Mouse (Mus musculus): ENCODE measurements around the gene Il13ra1. TPM values are rescaled to one million over a fixed set of nuclear protein-coding genes. Genes with fewer than 3 reads are reported as not detected.

Gene Il13ra1
- polyA plus RNA-seq, 1 experiment from 2014 or later: 31.5 TPM

- Histone ChIP-seq H3K27me3 (no peaks in the 10 kb centered on the region), H3K4me1 (no peaks in the 10 kb centered on the region), H3K27ac (peak overlapping the region; percentile 19; the same call in 1 of the 2 replicates), H3K9me3 (no peaks in the 10 kb centered on the region), H3K4me2 (no peak overlapping the region), H3K36me3 (no peaks in the 10 kb centered on the region), H3K9ac (no peak overlapping the region), H3K4me3 (no peak overlapping the region)
- WGBS: 42% methylated on average over 1 of the region's 1 CpGs
- ATAC-seq (ENCODE audit: borderline replicate concordance, extremely low read depth, low FRiP score, low TSS enrichment): no peak
Measured at GRCm38 (mm10) chrX:36129771-36130108, 17.8 kb downstream of the Il13ra1 start.

- no peak overlapping the region for H3K9ac ChIP-seq
- no peaks in the 10 kb centered on the region for H3K4me1 ChIP-seq
- H3K27ac ChIP-seq: peak overlapping the region; percentile 29; the same call in 1 of the 2 replicates
- H3K9me3 ChIP-seq: no peaks in the 10 kb centered on the region
- H3K4me2 ChIP-seq: no peak overlapping the region
- ATAC-seq (ENCODE audit: borderline replicate concordance, extremely low read depth, low FRiP score, low TSS enrichment): 0 out of 2 replicates have a peak, but pooled peaks have one; percentile 42
- H3K4me3 ChIP-seq: no peak overlapping the region
- no peaks in the 10 kb centered on the region for H3K27me3 ChIP-seq
- no peaks in the 10 kb centered on the region for H3K36me3 ChIP-seq
- 42% methylated on average over 1 of the region's 1 CpGs for whole genome bisulfite sequencing
Measured at GRCm38 (mm10) chrX:36136346-36136745, 24.4 kb downstream of the Il13ra1 start.

GRCm38 (mm10) chrX:36141994-36142639, 30.2 kb downstream of the Il13ra1 start:
- Histone ChIP-seq H3K27me3 (no peaks in the 10 kb centered on the region), H3K27ac (no peak overlapping the region), H3K36me3 (no peaks in the 10 kb centered on the region), H3K4me1 (no peaks in the 10 kb centered on the region), H3K4me2 (no peak overlapping the region), H3K9me3 (no peaks in the 10 kb centered on the region), H3K9ac (no peak overlapping the region), H3K4me3 (no peak overlapping the region)
- 62% methylated on average over 6 of the region's 6 CpGs for WGBS
- no peak for ATAC-seq (ENCODE audit: borderline replicate concordance, extremely low read depth, low FRiP score, low TSS enrichment)

- ATAC-seq (ENCODE audit: borderline replicate concordance, extremely low read depth, low FRiP score, low TSS enrichment): no peak
- no peaks in the 10 kb centered on the region for H3K9me3 ChIP-seq
- 36% methylated on average over 4 of the region's 4 CpGs for WGBS
- no peaks in the 10 kb centered on the region for H3K27me3 ChIP-seq
- no peak overlapping the region for H3K4me2 ChIP-seq
- H3K27ac ChIP-seq: no peak overlapping the region
- no peak overlapping the region for H3K4me3 ChIP-seq
- no peak overlapping the region for H3K9ac ChIP-seq
- no peaks in the 10 kb centered on the region for H3K36me3 ChIP-seq
- H3K4me1 ChIP-seq: no peaks in the 10 kb centered on the region
Measured at GRCm38 (mm10) chrX:36146746-36147145, 34.8 kb downstream of the Il13ra1 start.

- no peak overlapping the region for H3K4me3 ChIP-seq
- H3K36me3 ChIP-seq: no peaks in the 10 kb centered on the region
- H3K9ac ChIP-seq: no peak overlapping the region
- H3K4me2 ChIP-seq: no peak overlapping the region
- no peaks in the 10 kb centered on the region for H3K27me3 ChIP-seq
- H3K27ac ChIP-seq: no peak overlapping the region
- no peak for ATAC-seq (ENCODE audit: borderline replicate concordance, extremely low read depth, low FRiP score, low TSS enrichment)
- no peaks in the 10 kb centered on the region for H3K4me1 ChIP-seq
- no peaks in the 10 kb centered on the region for H3K9me3 ChIP-seq
Measured at GRCm38 (mm10) chrX:36150100-36150499, 38.2 kb downstream of the Il13ra1 start.

- Histone ChIP-seq H3K4me3 (no peak overlapping the region), H3K4me2 (no peak overlapping the region), H3K4me1 (no peaks in the 10 kb centered on the region), H3K36me3 (no peaks in the 10 kb centered on the region), H3K9ac (no peak overlapping the region), H3K9me3 (no peaks in the 10 kb centered on the region), H3K27me3 (no peaks in the 10 kb centered on the region), H3K27ac (no peak overlapping the region)
- 68% methylated on average over 2 of the region's 2 CpGs for WGBS
- ATAC-seq (ENCODE audit: borderline replicate concordance, extremely low read depth, low FRiP score, low TSS enrichment): no peak
Measured at GRCm38 (mm10) chrX:36156677-36157076, 44.8 kb downstream of the Il13ra1 start.

GRCm38 (mm10) chrX:36161567-36161966, 49.7 kb downstream of the Il13ra1 start:
- Histone ChIP-seq H3K9me3 (no peaks in the 10 kb centered on the region), H3K4me2 (no peak overlapping the region), H3K4me3 (no peak overlapping the region), H3K9ac (no peak overlapping the region), H3K4me1 (no peaks in the 10 kb centered on the region), H3K36me3 (no peaks in the 10 kb centered on the region), H3K27me3 (no peaks in the 10 kb centered on the region), H3K27ac (no peak overlapping the region)
- no peak for ATAC-seq (ENCODE audit: borderline replicate concordance, extremely low read depth, low FRiP score, low TSS enrichment)
- 26% methylated on average over 4 of the region's 4 CpGs for WGBS

GRCm38 (mm10) chrX:36183625-36184024, 71.7 kb downstream of the Il13ra1 start:
- H3K4me1 ChIP-seq: no peaks in the 10 kb centered on the region
- H3K9me3 ChIP-seq: no peaks in the 10 kb centered on the region
- H3K4me2 ChIP-seq: no peak overlapping the region
- no peaks in the 10 kb centered on the region for H3K27me3 ChIP-seq
- H3K36me3 ChIP-seq: no peaks in the 10 kb centered on the region
- H3K9ac ChIP-seq: no peak overlapping the region
- no peak overlapping the region for H3K27ac ChIP-seq
- no peak overlapping the region for H3K4me3 ChIP-seq
- no peak for ATAC-seq (ENCODE audit: borderline replicate concordance, extremely low read depth, low FRiP score, low TSS enrichment)

GRCm38 (mm10) chrX:36186036-36186435, 74.1 kb downstream of the Il13ra1 start:
- H3K36me3 ChIP-seq: no peaks in the 10 kb centered on the region
- ATAC-seq (ENCODE audit: borderline replicate concordance, extremely low read depth, low FRiP score, low TSS enrichment): no peak
- H3K27ac ChIP-seq: no peak overlapping the region
- H3K9me3 ChIP-seq: no peaks in the 10 kb centered on the region
- H3K4me2 ChIP-seq: no peak overlapping the region
- no peaks in the 10 kb centered on the region for H3K27me3 ChIP-seq
- H3K4me1 ChIP-seq: no peaks in the 10 kb centered on the region
- 64% methylated on average over 5 of the region's 5 CpGs for WGBS
- H3K9ac ChIP-seq: no peak overlapping the region
- no peak overlapping the region for H3K4me3 ChIP-seq

GRCm38 (mm10) chrX:36186443-36186842, 74.5 kb downstream of the Il13ra1 start:
- Histone ChIP-seq H3K27me3 (no peaks in the 10 kb centered on the region), H3K27ac (no peak overlapping the region), H3K9me3 (no peaks in the 10 kb centered on the region), H3K4me3 (no peak overlapping the region), H3K4me1 (no peaks in the 10 kb centered on the region), H3K36me3 (no peaks in the 10 kb centered on the region), H3K4me2 (no peak overlapping the region), H3K9ac (no peak overlapping the region)
- ATAC-seq (ENCODE audit: borderline replicate concordance, extremely low read depth, low FRiP score, low TSS enrichment): no peak
- 42% methylated on average over 6 of the region's 6 CpGs for WGBS

GRCm38 (mm10) chrX:36193951-36194350, 82.0 kb downstream of the Il13ra1 start:
- Histone ChIP-seq H3K4me2 (no peak overlapping the region), H3K4me1 (no peaks in the 10 kb centered on the region), H3K27ac (no peak overlapping the region), H3K9me3 (no peaks in the 10 kb centered on the region), H3K36me3 (no peaks in the 10 kb centered on the region), H3K4me3 (no peak overlapping the region), H3K27me3 (no peaks in the 10 kb centered on the region), H3K9ac (no peak overlapping the region)
- 19% methylated on average over 6 of the region's 6 CpGs for WGBS
- ATAC-seq (ENCODE audit: borderline replicate concordance, extremely low read depth, low FRiP score, low TSS enrichment): no peak

GRCm38 (mm10) chrX:36195736-36196525, 84.0 kb downstream of the Il13ra1 start, which contains the start of gene Zcchc12:
Zcchc12 (plus strand) TSS chrX:36195904.
- no peak within 1 kb of the TSS for H3K9ac ChIP-seq
- H3K9me3 ChIP-seq: no peaks in the 10 kb centered on the region
- H3K4me2 ChIP-seq: peak within 1 kb of the TSS; percentile 45
- H3K4me3 ChIP-seq: peak within 1 kb of the TSS; percentile 12; the same call in 1 of the 2 replicates
- H3K27me3 ChIP-seq: no peaks in the 10 kb centered on the region
- H3K27ac ChIP-seq: no peak within 1 kb of the TSS
- 24% methylated on average over 26 of the region's 28 CpGs for WGBS
- peak; percentile 52 for ATAC-seq (ENCODE audit: borderline replicate concordance, extremely low read depth, low FRiP score, low TSS enrichment)
- H3K36me3 ChIP-seq: no peaks in the 10 kb centered on the region
- H3K4me1 ChIP-seq: no peaks in the 10 kb centered on the region
